Mouse (Mus musculus) lung, adult 2 months (tissue): ENCODE results near the gene Fbxo6.

Experiments used
- CTCF ChIP-seq: fragments of 200-500 bp; IDR thresholded peaks from 2 replicates; pipeline ENCODE4 v1.5.1; 2011; ENCODE audit warnings: mild to moderate bottlenecking, low read length, control low read depth; ENCODE audit not compliant: insufficient read depth
- POLR2A ChIP-seq: fragments of 200-500 bp; IDR thresholded peaks from 2 replicates; pipeline ENCODE4 v1.6.1; 2011; ENCODE audit warnings: low read depth, mild to moderate bottlenecking, control low read depth, low read length, borderline replicate concordance; ENCODE audit errors: extremely low read depth

GRCm38 (mm10) chr4:148143721-148144120 lies 8.2 kb downstream of the Fbxo6 start:
- no peak for TF ChIP-seq CTCF
- no peak for TF ChIP-seq POLR2A
